Mouse (Mus musculus): ENCODE measurements around the gene Gm17174.

DNA sequence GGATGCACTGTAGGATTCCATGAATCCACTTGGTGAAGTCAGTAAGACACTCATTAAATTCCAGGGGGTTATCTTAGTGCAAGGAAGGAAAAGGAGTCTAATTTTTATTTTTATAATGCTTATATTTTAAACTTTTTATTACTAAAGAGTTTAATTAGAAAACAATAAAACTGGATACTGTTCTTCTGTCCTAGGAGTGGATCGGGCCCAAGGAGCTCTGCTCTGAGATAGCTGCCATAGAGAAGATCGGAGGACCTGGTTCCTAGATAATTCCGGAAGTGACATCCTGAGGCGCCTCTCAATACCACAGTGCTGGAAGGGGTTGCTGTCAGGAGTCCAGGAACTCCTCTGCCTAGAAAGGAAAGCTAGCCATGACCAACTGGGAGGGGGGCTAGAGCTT is 39.4 kb downstream of the Gm17174 start, which contains the start of gene Gm5622:
- TF ChIP-seq CTCF (IDR thresholded peaks at IDR 0.05; ENCODE audit: low read depth) (no peak), EP300 (IDR thresholded peaks at IDR 0.05; ENCODE audit: low read depth) (no peak)

All from liver, postnatal 0 days (tissue).